Mouse (Mus musculus) lung, embryonic 14.5 days (tissue): ENCODE measurements around the gene Tead3. TPM values are rescaled to one million over a fixed set of nuclear protein-coding genes. Genes with fewer than 3 reads are reported as not detected.

Experiments
- ATAC-seq: fragments of 200-750 bp; cut with Nextera tagmentation; 2 replicates; pipeline ENCODE4 v1.8.0; 2017; ENCODE audit warnings: mild to moderate bottlenecking, moderate TSS enrichment, moderate library complexity; ENCODE audit not compliant: insufficient read depth
- DNase-seq: peaks from one replicate; pipeline ENCODE4 v3.0.0-alpha.2; 2015
- H3K27ac ChIP-seq: fragments of 300-500 bp; sonication (generic); 2 replicates; pipeline ENCODE4 v1.5.1; 2014; ENCODE audit warnings: low read depth, mild to moderate bottlenecking, moderate library complexity
- H3K27me3 ChIP-seq: fragments of 300-500 bp; sonication (generic); 2 replicates; pipeline ENCODE4 v1.6.1; 2014; ENCODE audit warnings: low read length, control low read depth; ENCODE audit not compliant: insufficient read depth
- H3K36me3 ChIP-seq: fragments of 300-500 bp; sonication (generic); 2 replicates; pipeline ENCODE4 v1.6.1; 2014; ENCODE audit warnings: control low read depth; ENCODE audit not compliant: insufficient read depth
- H3K4me1 ChIP-seq: fragments of 300-500 bp; sonication (generic); 2 replicates; pipeline ENCODE4 v1.6.1; 2014; ENCODE audit warnings: antibody characterized with exemption, control low read depth; ENCODE audit not compliant: insufficient read depth
- H3K4me2 ChIP-seq: fragments of 300-500 bp; sonication (generic); 2 replicates; pipeline ENCODE4 v1.6.1; 2014; ENCODE audit warnings: mild to moderate bottlenecking
- H3K4me3 ChIP-seq: fragments of 300-500 bp; sonication (generic); 2 replicates; pipeline ENCODE4 v1.5.1; 2014; ENCODE audit warnings: low read depth, low read length
- H3K9ac ChIP-seq: fragments of 300-500 bp; sonication (generic); 2 replicates; pipeline ENCODE4 v1.6.1; 2014
- H3K9me3 ChIP-seq: fragments of 300-500 bp; sonication (generic); 2 replicates; pipeline ENCODE4 v1.6.1; 2016; ENCODE audit warnings: low read depth, low read length, control low read depth
- CTCF ChIP-seq: IDR thresholded peaks from 2 replicates; pipeline ENCODE4 v1.5.1; 2016; ENCODE audit warnings: antibody characterized with exemption, low read depth
- WGBS: fragments of 180-500 bp; shearing (Covaris S2); extraction: QIAGEN DNeasy Blood & Tissue Kit; methylation state at CpG from one replicate; pipeline ENCODE4 v1.1.7; 2014; 5-methylcytosine and 5-hydroxymethylcytosine counted together
- polyA plus RNA-seq: library from polyadenylated mRNA; unstranded; fragments of >200 nt; fragmentation: Nextera tagmentation; extraction: Ambion mirVana; gene quantifications from 2 replicates; pipeline ENCODE4 v1.2.1, GENCODE M21; 2014

Tead3 gene
- polyA plus RNA-seq, 1 experiment from 2014 or later: 11.2 TPM

DNA sequence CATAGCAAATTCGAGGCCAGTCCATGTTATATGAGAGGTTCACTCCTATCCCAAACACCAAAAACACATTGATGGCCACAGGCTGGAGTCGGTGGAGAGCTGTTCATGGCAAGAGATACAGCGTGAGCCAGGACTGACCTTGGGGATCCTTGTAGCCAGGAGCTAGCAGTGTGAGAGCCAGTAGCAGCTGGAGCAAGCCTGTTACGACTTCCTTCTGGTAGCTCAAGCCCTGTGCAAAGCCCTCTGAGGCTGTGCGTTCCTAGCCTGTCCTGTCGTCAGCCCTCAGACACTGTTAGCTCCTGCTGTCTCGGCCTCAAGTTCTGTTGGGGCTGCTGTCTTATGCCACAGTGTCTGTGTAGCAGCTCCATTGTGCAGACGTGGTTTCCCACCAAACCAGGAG lies 26.8 kb downstream of the Tead3 start:
- Histone ChIP-seq H3K27ac (no peak overlapping the region), H3K4me1 (peaks cover 6% of the 10 kb centered on the region), H3K4me2 (no peak overlapping the region), H3K36me3 (peaks cover 38% of the 10 kb centered on the region), H3K9ac (no peak overlapping the region), H3K27me3 (no peaks in the 10 kb centered on the region), H3K4me3 (no peak overlapping the region), H3K9me3 (no peaks in the 10 kb centered on the region)
- WGBS: 85% methylated on average over 8 of the region's 8 CpGs
- ATAC-seq: no peak
- no peak for TF ChIP-seq CTCF
- no peak for DNase-seq

DNA sequence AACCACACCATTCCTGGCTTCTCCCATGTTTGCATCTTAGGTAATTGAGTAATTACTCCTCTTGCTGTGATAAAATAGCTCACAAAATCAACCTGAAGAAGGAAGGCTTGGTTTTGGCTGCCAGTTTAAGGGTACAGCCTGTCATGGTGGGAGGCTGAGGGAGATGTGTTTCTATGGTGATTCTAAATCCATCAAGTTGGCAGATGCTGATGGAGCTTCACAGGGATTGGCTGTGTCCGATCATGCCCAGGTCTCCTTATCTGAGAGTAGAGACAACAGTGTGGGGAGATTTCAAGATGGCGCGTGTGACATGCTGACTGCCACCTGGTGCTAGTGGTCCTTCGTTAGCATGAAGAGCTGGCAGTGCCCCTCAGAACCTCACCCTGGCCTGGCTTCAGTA lies 28.9 kb downstream of the Tead3 start:
- no peak for DNase-seq
- Histone ChIP-seq H3K9me3 (no peaks in the 10 kb centered on the region), H3K27ac (no peak overlapping the region), H3K4me1 (no peaks in the 10 kb centered on the region), H3K4me3 (no peak overlapping the region), H3K27me3 (no peaks in the 10 kb centered on the region), H3K4me2 (no peak overlapping the region), H3K9ac (no peak overlapping the region), H3K36me3 (peaks cover 53% of the 10 kb centered on the region)
- WGBS: 85% methylated on average over 4 of the region's 4 CpGs
- no peak for ATAC-seq
- TF ChIP-seq CTCF: no peak

- ATAC-seq (no peak), DNase-seq (no peak)
- no peak overlapping the region for H3K4me2 ChIP-seq
- H3K27ac ChIP-seq: no peak overlapping the region
- TF ChIP-seq CTCF: no peak
- no peaks in the 10 kb centered on the region for H3K9me3 ChIP-seq
- H3K4me3 ChIP-seq: no peak overlapping the region
- 0 out of 2 replicates have a peak, but pooled peaks cover 4% of the 10 kb centered on the region for H3K4me1 ChIP-seq
- peaks cover 48% of the 10 kb centered on the region for H3K36me3 ChIP-seq
- H3K9ac ChIP-seq: no peak overlapping the region
- no peaks in the 10 kb centered on the region for H3K27me3 ChIP-seq
- WGBS: 84% methylated on average over 9 of the region's 9 CpGs
These were observed 32.9 kb downstream of the Tead3 start for GRCm38 (mm10) chr17:28317725-28318124.

- Histone ChIP-seq H3K27ac (no peak overlapping the region), H3K36me3 (peaks cover 44% of the 10 kb centered on the region)
- WGBS: 59% methylated on average over 8 of the region's 8 CpGs
These were observed 33.5 kb downstream of the Tead3 start for GRCm38 (mm10) chr17:28317091-28317490.

DNA sequence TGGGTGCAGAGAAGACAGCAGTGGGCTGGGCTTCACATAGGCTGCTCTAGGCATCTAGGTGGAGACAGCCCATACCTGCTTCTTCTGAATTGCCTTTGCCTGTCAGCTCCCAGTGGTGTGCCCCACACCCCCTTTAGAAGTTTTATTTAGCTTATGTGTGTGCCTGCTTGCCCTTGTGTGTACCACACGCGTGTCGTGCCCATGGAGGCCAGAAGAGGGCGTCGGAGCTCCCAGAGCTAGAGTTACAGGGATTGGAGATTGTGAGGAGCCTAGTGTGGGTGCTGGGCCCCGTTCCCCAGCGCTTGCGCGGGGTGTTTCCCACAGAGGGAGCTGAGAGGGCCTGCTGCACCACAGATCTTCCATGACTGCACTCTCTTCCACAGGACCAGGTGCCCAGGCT lies 34.1 kb downstream of the Tead3 start:
- peaks cover 40% of the 10 kb centered on the region for H3K36me3 ChIP-seq
- H3K27ac ChIP-seq: no peak overlapping the region
- H3K4me3 ChIP-seq: no peak overlapping the region
- 92% methylated on average over 9 of the region's 9 CpGs for WGBS
- peak; percentile 21; the same call in 1 of the 2 replicates for TF ChIP-seq CTCF
- ATAC-seq (no peak), DNase-seq (no peak)
- H3K9ac ChIP-seq: no peak overlapping the region
- 0 out of 2 replicates have a peak, but pooled peaks cover 4% of the 10 kb centered on the region for H3K4me1 ChIP-seq
- no peaks in the 10 kb centered on the region for H3K9me3 ChIP-seq
- no peaks in the 10 kb centered on the region for H3K27me3 ChIP-seq
- no peak overlapping the region for H3K4me2 ChIP-seq

More at GRCm38 (mm10) chr17:28317091-28317490, 33.5 kb downstream of the Tead3 start:
- ATAC-seq (no peak), DNase-seq (no peak)
- Histone ChIP-seq H3K4me2 (no peak overlapping the region), H3K4me3 (no peak overlapping the region), H3K9me3 (no peaks in the 10 kb centered on the region), H3K27me3 (no peaks in the 10 kb centered on the region), H3K4me1 (0 out of 2 replicates have a peak, but pooled peaks cover 4% of the 10 kb centered on the region), H3K9ac (no peak overlapping the region)
- no peak for TF ChIP-seq CTCF

DNA sequence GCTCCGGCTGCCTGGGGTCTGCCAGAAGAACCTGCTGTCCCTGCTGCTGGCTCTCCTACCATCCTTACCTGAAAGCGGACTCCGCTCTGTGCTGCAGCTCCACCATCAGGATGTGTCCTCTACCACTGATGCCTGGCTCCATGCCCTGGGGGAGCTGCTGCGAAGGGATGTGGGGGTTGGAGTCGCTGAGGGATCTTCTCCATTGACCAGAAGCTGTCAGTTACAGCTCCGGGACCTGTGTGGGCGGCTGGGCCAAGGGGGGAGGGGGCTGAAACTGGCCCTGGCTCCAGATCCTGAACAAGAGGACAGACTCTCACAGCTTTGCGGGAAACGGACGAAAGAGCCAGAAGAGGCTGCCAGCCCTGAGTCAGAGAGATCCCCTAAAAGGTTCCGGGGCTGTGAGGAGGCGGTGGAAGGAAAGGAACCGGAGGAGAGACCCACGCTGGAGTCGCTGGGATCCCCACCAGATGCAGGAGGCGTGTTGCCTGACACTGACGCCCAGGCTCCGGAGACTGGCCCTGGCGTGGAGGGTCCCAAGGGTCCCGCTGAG lies 34.9 kb downstream of the Tead3 start:
- Histone ChIP-seq H3K4me3 (no peak overlapping the region), H3K27ac (no peak overlapping the region), H3K4me2 (no peak overlapping the region), H3K4me1 (0 out of 2 replicates have a peak, but pooled peaks cover 4% of the 10 kb centered on the region), H3K36me3 (peaks cover 38% of the 10 kb centered on the region), H3K9ac (no peak overlapping the region), H3K27me3 (no peaks in the 10 kb centered on the region), H3K9me3 (no peaks in the 10 kb centered on the region)
- WGBS: 84% methylated on average over 20 of the region's 20 CpGs
- TF ChIP-seq CTCF: no peak
- ATAC-seq (no peak), DNase-seq (no peak)

DNA sequence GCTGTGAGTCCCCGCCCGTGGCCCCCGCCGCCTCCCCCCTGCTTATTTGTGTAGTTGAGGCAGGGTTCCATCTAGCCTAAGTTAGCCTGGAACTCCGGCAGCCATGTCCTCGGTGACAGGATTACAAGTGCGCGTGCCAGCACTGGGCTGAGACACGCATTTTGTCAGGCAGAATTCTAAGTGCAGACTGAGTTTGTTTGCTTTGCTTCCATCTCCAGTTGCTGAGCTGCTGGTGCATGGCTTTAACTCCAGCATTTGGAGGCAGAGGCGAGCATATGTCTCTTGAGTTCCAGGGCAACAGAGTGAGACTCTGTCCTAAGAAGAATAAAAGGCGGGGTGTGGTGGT lies 36.8 kb downstream of the Tead3 start:
- ATAC-seq (peak; percentile 43), DNase-seq (peak; percentile 64)
- Histone ChIP-seq H3K9ac (peak overlapping the region; percentile 89), H3K4me2 (peak overlapping the region; percentile 86), H3K27me3 (no peaks in the 10 kb centered on the region), H3K9me3 (no peaks in the 10 kb centered on the region), H3K4me1 (0 out of 2 replicates have a peak, but pooled peaks cover 4% of the 10 kb centered on the region), H3K36me3 (peaks cover 29% of the 10 kb centered on the region), H3K4me3 (peak overlapping the region; percentile 82), H3K27ac (peak overlapping the region; percentile 94)
- TF ChIP-seq CTCF: 0 out of 2 replicates have a peak, but pooled peaks have one; percentile 5
- 1% methylated on average over 11 of the region's 11 CpGs for WGBS
